Mouse (Mus musculus) cerebellum, adult 8-10 months (tissue): ENCODE results near the gene Plk5.

Experiments
- DNase-seq: peaks from one replicate; pipeline ENCODE4 v3.0.0; 2022

Gene Plk5

DNA sequence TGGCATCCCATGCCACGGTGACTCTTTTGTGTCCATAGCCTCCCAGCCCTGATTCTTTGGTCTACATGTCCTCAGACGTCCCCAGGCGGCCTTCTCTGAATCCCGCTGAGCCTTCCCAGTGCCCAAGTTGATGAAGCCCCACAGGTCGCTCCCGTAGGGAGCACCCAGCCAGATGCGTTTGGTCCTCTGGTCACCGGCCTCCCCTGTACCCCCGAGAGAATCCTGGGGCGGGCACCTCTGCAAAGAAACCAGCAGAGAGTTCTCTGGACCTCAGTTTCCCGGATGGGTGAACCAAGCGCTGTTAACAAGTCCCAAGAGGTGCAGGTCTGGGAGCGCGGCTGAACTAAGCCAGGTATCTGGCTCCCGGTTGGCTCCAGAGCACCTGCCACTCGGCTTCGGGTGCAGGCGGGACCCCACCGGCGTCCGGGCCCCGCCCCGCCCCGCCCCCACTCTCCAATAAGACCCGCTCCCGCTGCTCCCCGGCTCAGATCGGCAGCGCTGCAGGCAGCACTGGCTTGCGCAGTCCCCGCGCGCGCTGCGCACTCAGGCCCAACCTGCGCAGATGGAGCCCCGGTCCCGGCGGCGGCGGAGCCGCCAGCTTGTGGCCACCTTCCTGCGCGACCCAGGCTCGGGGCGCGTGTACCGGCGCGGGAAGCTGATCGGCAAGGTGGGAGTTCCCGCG, at the start of gene Plk5:
Gene Plk5 (plus strand): TSS at position 459 of the 682 bp plus-strand sequence.
- peak; percentile 72 for DNase-seq

DNA sequence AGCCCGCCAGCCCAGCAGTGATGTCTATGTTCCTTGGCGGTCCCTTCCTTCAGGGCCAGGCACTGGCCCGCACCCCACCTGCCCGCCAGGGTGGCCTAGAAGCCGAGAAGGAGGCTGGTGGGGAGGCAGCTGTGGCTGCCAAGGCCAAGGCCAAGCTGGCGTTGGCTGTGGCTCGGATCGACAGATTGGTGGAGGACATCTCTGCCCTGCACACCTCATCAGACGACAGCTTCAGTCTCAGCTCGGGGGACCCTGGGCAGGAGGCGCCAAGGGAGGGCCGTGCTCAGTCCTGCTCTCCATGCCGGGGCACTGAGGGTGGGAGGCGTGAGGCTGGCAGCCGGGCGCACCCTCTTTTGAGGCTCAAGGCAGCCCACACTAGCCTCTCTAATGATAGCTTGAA, 44.7 kb upstream of the Plk5 start:
- peak; percentile 48 for DNase-seq

DNA sequence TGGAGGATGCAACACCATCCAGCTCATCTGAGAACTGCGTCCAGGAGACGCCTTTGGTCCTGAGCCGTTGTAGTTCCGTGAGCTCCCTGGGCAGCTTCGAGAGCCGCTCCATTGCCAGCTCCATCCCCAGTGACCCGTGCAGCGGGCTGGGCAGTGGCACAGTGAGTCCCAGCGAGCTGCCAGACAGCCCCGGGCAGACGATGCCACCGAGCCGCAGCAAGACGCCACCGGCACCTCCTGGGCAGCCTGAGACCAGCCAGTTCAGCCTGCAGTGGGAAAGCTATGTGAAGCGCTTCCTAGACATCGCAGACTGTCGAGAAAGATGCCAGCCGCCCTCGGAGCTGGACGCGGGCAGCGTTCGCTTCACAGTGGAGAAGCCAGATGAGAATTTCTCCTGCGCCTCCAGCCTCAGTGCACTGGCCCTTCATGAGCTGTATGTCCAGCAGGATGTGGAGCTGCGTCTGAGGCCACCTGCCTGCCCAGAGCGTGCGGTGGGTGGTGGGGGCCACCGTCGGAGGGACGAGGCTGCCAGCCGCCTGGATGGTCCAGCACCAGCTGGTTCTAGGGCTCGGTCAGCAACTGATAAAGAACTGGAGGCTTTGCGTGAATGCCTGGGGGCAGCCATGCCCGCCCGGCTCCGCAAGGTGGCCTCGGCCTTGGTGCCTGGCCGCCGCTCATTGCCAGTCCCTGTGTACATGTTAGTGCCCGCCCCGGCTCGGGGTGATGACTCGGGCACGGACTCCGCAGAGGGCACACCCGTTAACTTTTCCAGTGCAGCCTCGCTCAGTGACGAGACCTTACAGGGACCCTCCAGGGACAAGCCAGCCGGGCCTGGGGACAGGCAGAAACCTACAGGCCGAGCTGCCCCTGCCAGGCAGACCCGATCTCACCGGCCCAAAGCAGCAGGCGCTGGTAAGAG, 43.4 kb upstream of the Plk5 start:
- DNase-seq = peak; percentile 55

DNA sequence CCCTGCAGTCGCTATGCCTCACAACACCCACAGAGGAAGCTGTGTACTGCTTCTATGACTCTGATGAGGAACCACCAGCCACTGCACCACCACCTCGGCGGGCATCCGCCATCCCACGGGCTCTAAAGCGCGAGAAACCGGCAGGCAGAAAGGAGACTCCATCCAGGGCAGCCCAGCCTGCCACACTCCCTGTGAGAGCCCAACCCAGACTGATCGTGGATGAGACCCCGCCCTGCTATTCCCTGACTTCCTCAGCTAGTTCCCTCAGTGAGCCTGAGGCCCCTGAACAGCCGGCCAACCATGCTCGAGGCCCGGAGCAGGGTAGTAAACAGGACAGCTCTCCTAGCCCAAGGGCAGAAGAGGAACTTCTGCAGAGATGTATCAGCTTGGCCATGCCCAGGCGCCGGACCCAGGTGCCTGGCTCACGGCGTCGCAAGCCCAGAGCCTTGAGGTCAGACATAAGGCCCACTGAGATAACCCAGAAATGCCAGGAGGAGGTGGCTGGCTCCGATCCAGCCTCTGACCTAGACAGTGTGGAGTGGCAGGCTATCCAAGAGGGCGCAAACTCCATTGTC, 42.5 kb upstream of the Plk5 start:
- peak; percentile 62 for DNase-seq

DNA sequence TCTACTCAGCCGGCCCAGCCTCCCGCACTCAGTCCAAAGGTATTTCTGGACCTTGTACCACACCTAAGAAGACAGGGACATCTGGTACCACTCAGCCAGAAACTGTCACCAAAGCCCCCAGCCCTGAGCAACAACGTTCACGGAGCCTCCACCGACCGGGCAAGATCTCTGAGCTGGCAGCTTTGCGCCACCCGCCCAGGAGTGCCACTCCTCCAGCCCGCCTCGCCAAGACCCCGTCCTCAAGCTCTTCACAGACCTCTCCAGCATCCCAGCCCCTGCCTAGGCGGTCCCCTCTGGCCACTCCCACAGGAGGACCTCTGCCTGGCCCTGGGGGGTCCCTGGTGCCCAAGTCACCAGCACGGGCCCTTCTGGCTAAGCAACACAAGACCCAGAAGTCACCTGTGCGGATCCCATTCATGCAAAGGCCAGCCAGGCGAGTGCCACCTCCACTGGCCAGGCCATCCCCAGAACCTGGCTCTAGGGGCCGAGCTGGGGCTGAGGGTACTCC, 41.7 kb upstream of the Plk5 start:
- DNase-seq = peak; percentile 28

DNA sequence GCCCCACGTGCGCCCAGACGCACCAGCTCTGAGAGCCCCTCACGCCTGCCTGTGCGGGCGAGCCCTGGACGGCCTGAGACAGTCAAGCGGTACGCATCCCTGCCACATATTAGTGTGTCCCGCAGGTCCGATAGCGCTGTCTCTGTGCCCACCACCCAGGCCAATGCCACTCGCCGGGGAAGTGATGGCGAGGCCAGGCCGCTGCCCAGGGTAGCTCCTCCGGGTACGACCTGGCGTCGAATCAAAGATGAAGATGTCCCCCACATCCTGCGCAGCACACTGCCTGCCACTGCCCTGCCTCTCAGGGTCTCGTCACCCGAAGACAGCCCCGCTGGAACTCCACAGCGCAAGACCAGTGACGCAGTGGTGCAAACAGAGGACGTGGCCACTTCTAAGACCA, 40.9 kb upstream of the Plk5 start:
- DNase-seq = peak; percentile 25

DNA sequence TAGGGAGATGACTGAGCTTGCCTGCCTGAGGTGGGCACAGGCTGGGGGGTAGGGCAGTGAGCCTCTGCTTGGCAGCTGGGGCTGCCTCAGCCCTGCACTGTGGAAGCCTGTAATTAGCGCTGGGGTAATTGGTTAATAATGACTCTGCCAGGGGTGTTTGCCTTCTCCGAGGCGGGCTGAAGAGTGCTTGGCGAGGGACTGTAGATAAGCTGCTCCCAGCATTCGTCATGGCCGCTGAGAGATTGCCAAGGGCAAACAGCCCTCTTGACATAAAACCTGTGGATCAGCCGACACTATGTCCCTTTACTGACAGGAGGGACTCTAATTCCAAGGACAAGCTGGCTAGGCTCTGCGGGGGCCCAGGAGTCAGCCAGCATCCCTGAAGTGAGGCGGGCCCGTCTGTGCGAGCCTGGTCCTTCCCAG, 39.9 kb upstream of the Plk5 start:
- peak; percentile 34 for DNase-seq

DNA sequence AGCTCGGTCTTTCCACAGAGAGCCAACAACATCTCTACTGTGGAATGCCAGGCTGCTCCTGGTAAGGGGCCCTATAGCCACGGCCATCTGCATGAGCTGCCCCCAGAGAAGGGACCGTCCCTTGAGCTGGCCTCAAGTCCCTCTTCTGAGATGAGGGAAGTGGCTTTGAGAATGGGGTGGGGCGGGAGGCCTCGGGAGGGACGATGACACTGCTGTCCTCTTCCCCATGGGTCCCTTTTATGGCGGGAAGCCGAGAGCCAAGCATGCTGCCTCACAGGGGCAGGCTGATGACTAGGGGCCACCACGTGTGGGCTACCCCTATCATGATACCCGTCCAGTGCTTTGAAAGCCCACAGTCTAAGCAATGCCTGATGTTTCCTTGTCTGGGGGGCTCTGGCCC, 39.2 kb upstream of the Plk5 start:
- no peak for DNase-seq

DNA sequence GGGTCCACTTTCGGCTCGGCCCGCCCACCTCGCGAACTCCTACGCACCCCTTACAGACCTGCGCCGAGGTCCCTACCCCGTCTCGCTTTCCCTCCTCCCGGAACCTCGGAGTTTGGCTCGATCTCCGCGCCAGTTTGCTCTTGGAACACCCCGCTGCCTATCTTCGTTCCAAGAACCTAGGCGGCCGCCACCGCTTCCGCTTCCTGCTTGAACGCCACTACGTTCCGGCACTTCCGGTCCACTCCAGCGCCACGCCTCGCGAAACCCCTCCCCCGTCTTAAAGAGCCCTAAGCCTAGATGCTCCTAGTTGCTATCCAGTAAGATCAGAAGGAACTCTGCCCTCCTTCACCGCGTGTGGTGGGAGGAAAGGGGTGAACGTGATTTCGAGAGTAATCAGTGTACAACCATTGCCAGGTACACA, 35.9 kb upstream of the Plk5 start, which contains the start of gene 2310011J03Rik:
Gene 2310011J03Rik (minus strand): TSS at position 198 of the 421 bp plus-strand sequence.
- peak; percentile 86 for DNase-seq

DNA sequence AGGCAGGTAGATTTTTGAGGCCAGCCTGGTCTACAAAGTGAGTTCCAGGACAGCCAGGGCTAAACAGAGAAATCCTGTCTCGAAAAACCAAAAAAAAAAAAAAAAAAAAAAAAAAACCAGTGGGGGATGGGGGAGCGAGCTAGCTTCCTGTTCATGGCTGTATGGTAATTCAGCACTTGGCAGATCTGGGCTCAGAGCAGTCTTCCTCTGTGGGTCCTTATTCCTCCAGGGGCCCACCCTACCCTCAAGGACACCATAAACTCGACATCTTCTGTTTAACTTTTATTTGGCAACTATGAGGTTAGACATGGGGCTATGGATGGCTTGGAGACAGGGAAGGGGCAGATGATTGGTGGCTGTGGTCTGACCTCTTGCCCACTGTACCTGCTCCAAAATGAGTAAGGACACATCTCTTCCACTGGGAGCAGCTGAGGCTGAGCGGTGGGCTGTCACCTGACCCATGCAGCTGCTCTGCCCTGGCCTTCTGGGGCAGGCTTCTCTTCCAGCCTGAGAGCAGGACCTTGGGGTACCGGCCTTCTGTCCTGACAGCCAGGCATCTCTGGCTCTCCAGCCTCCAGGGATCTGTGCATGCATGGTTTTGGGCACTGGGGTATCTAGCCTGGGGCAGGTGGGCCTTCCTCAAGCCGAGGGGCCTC, 35.1 kb upstream of the Plk5 start:
- peak; percentile 38 for DNase-seq

DNA sequence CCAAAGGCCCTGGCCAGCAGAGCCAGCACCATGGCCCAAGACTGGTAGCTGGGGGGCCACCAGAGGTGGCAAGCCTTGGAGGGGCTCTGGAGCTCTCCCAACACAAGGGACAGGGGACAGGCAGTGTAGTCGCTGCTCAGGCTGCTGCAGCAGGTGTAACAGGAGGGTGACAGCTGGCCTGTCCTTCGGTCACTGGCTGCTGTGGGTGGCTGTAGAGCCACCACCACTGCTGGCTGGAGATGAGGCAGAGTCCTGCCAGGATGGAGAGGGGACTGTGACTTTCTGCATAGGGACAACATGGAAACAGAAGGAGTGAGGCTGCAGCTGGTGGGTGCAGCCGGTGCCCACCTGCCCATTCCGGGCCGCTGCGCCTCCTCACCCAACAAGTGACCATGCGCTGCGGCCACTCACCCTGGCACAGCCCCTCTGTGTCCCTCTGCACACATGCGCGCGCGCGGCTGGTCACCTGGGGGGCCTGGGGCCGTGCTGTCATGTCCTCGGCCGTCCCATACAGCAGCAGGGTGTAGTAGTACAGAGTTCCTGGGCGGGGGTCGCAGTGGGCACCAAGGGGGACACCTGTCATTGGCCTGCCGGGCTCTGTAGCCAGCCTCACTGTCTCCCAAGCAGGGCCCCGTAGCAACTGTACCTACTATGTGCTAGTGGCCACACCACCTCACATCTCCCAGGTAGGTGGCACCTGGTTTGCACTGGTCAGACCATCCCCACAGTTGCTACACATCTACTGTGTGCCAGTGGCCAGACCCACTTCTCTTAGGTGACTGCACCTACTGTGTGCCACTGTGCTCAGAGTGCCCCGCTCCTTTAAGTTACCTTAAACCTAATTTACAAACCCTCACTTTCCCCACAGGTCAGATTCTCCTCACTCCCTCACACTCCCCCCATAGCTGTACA, 34.3 kb upstream of the Plk5 start:
- peak; percentile 46 for DNase-seq

DNA sequence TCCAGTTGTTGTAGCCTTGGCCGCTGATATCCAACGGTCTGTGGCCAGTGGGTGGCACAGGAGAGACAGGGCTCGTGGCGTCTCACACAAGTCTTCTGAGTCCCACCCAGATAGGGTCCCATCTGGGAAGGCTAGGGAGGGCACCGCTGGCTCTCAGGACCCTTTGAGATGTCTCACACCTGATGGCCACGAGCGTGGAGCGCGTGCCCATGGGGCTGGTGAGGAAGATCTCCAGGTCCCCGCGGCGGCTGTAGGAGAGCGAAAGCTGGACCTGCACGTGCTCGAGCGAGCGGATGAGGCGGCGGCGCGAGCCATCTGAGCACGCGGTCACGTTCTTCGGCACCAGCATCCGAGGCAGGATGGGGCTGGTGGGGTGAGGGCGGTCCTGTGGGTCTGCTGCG, 33.4 kb upstream of the Plk5 start:
- DNase-seq = peak; percentile 52

DNA sequence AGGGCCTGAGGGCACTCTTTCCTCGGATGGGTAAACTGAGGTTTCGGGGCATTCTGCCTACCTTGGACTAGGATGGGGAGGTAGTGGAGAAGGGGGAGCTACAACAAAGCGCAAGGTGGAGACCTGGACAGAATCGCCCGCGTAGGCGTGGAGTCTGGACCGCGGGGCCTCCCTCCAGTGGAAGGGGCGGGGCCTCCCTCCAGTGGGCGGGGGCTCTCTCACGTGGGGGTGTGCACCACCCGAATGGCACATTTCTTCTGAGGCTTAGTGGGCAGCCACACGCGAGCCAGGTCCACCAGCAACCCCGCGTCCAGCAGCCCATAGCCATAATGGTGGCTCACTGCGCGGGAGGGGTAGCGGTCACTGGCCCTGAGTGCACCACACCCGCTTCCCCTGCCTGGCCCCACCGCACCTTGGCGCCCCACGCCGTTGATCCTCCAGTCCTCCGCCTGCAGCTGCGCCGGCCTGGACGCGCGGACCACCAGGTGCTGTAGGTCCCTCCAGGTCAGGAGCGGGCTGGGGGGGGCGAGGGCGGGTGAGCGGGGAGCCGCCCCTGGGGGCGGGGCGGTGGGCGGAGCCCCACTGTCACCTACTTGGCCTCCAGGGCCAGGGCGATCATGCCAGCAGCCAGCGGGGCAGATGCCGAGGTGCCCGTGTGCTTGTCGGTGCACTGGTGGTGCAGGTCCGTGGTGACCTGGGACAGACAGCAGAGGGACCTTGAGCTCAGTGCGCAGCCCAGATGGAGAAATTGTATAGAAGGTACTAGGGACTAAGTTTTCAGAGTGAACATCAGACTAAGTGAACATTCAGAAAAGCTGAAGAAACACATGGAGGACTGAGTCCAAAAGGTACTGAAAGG, 32.8 kb upstream of the Plk5 start:
- DNase-seq = peak; percentile 76

DNA sequence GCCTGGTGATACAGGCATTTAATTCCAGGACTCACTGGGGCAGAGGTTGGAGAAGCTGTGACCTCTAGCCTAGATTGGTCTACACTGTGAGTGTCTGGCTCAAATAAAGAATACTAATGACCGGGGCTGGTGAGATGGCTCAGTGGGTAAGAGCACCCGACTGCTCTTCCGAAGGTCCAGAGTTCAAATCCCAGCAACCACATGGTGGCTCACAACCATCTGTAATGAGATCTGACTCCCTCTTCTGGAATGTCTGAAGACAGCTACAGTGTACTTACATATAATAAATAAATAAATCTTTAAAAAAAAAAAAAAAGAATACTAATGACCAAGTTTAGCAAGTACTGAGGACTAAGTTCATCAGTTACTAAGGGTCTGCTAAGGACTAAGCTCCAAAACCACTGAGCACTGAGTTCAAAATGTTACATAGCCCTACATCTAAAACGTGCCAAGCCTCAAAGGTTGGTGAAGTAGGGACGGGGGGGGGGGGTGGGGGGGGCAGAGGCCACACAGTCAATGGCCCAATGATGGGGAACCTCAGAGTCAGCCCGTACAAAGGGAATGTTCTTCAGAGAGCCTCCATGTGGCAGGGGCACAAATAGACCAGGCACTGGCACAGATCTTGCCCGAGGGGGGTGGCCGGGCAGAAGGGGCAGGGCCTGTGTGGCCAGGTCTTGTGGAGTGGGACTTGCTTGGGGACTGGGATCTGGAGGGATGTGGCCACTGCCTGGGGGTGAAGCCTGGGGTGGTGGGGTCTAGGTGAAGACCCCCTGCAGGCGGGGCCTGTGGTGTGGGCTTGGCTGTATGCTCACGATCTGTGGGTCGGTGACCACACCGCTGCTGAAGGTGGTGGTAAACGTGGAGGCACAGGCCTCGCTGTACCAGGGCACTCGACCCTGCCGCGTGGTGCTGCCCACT, 31.9 kb upstream of the Plk5 start:
- peak; percentile 41 for DNase-seq

DNA sequence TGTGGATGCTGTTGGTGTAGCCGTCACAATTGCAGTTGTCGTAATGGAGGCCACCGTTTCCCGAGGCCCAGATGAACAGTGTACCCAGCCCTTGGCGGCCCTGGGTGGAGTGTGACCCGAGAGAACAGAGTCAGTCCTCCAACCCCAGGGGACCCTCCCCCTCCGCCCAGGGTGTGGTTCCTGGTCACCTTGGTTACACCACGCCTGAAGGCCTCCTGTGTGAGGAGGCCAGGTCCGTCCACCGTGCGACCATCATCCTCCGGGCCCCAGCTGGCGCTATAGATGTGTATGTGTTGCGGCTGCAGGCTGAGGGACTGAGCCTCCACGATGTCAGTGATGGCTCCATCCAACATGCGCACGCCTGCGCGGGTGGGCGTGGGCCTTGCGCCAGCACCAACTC, 31.2 kb upstream of the Plk5 start:
- DNase-seq = peak; percentile 43

DNA sequence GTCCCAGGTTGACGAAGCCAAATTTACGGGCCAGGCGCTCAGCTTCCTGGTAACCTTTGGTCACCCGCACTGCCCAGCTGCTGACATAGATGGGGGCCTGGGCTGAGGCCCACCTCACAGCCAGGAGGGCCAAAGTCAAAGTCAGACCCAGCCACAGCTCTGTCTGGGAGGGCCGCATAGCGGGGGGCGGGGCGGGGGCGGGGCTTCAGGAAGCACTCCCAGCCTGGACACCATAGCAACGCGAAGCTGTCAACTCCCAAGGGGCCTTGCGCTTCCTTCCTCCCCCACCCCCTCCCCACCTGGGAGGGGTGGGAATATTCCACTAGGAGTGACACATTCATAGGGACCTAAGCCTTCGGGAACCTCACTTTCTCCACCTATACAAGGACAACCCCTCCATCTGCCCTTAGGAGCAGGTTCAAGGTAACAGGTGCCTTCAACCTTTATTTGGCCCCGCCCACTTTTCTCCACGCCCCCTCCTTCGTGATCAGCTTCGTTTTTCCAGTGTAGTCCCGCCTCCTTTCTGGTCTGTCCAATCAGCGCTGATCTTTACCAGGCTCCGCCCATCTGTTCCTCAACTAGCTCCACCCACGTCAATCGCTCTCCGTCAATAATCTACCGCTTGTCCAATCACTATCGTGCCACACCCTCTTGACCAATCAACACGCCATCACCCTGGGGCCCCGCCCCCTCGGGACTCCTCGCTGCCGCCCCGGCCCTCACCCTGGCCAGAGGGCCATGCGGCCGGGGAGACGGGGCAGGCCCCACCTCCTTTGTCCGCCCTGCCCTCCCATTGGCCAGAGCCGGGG, 26.8 kb upstream of the Plk5 start, which contains the start of the genes Pcsk4 and Reep6:
Gene Pcsk4 (minus strand): TSS at position 226 of the 809 bp plus-strand sequence.
Gene Reep6 (plus strand): TSS at position 681 of the 809 bp plus-strand sequence.
- peak; percentile 94 for DNase-seq

DNA sequence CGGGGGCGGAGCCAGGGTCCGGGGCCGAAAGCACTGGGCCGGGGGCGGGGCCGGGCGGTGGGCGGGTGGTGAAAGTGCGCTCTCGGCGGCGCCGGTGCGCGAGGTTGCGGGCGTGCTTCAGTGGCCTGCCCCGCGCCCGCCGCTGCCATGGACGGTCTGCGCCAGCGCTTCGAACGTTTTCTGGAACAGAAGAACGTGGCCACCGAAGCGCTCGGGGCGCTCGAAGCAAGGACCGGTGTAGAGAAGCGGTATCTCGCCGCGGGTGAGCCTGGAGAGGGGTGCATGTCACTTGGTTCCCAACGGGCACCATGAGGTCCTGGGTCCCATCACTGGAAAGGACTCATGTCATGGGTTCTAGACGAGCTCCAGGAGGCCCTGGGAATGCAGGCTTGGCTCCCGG, 26.2 kb upstream of the Plk5 start:
- DNase-seq = no peak

DNA sequence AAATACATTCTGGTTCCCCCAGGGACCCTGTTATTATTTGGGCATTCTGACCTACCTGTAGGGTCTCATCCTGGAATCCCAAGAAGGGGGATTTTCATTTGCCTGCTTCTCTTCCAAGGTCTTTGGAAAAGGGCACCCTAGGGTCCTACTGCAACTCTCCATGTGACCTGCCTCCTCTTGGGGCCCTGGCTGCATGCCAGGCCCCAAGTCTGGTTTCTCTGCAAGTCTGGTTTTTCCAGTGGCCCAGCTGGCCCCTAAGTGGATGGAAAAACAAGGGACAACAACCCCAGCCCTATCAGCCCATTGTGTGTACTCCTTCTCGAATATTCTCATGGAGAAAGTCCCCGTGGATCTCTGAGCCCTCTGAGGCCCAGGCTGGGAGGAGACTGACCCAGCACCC, 25.4 kb upstream of the Plk5 start:
- no peak for DNase-seq
